Mouse (Mus musculus) lung, embryonic 14.5 days (tissue): ENCODE results near the gene Nfkb1. TPM values are rescaled to one million over a fixed set of nuclear protein-coding genes. Genes with fewer than 3 reads are reported as not detected.

Experiments used
- ATAC-seq: fragments of 200-750 bp; cut with Nextera tagmentation; 2 replicates; pipeline ENCODE4 v1.8.0; 2017; ENCODE audit warnings: mild to moderate bottlenecking, moderate TSS enrichment, moderate library complexity; ENCODE audit not compliant: insufficient read depth
- DNase-seq: peaks from one replicate; pipeline ENCODE4 v3.0.0-alpha.2; 2015
- H3K27ac ChIP-seq: fragments of 300-500 bp; sonication (generic); 2 replicates; pipeline ENCODE4 v1.5.1; 2014; ENCODE audit warnings: low read depth, mild to moderate bottlenecking, moderate library complexity
- H3K27me3 ChIP-seq: fragments of 300-500 bp; sonication (generic); 2 replicates; pipeline ENCODE4 v1.6.1; 2014; ENCODE audit warnings: low read length, control low read depth; ENCODE audit not compliant: insufficient read depth
- H3K36me3 ChIP-seq: fragments of 300-500 bp; sonication (generic); 2 replicates; pipeline ENCODE4 v1.6.1; 2014; ENCODE audit warnings: control low read depth; ENCODE audit not compliant: insufficient read depth
- H3K4me1 ChIP-seq: fragments of 300-500 bp; sonication (generic); 2 replicates; pipeline ENCODE4 v1.6.1; 2014; ENCODE audit warnings: antibody characterized with exemption, control low read depth; ENCODE audit not compliant: insufficient read depth
- H3K4me2 ChIP-seq: fragments of 300-500 bp; sonication (generic); 2 replicates; pipeline ENCODE4 v1.6.1; 2014; ENCODE audit warnings: mild to moderate bottlenecking
- H3K4me3 ChIP-seq: fragments of 300-500 bp; sonication (generic); 2 replicates; pipeline ENCODE4 v1.5.1; 2014; ENCODE audit warnings: low read depth, low read length
- H3K9ac ChIP-seq: fragments of 300-500 bp; sonication (generic); 2 replicates; pipeline ENCODE4 v1.6.1; 2014
- H3K9me3 ChIP-seq: fragments of 300-500 bp; sonication (generic); 2 replicates; pipeline ENCODE4 v1.6.1; 2016; ENCODE audit warnings: low read depth, low read length, control low read depth
- CTCF ChIP-seq: IDR thresholded peaks from 2 replicates; pipeline ENCODE4 v1.5.1; 2016; ENCODE audit warnings: antibody characterized with exemption, low read depth
- WGBS: fragments of 180-500 bp; shearing (Covaris S2); extraction: QIAGEN DNeasy Blood & Tissue Kit; methylation state at CpG from one replicate; pipeline ENCODE4 v1.1.7; 2014; 5-methylcytosine and 5-hydroxymethylcytosine counted together
- polyA plus RNA-seq: library from polyadenylated mRNA; unstranded; fragments of >200 nt; fragmentation: Nextera tagmentation; extraction: Ambion mirVana; gene quantifications from 2 replicates; pipeline ENCODE4 v1.2.1, GENCODE M21; 2014

The Nfkb1 gene
- polyA plus RNA-seq, 1 experiment from 2014 or later = 34.8 TPM

- Histone ChIP-seq H3K4me2 (no peak overlapping the region), H3K27me3 (no peaks in the 10 kb centered on the region), H3K36me3 (0 out of 2 replicates have a peak, but pooled peaks cover 9% of the 10 kb centered on the region), H3K4me1 (peaks cover 15% of the 10 kb centered on the region), H3K27ac (no peak overlapping the region), H3K9me3 (peaks cover 3% of the 10 kb centered on the region; the same call in 1 of the 2 replicates), H3K4me3 (no peak overlapping the region), H3K9ac (no peak overlapping the region)
- 57% methylated on average over 5 of the region's 5 CpGs for WGBS
- DNase-seq (no peak), ATAC-seq (no peak)
- no peak for TF ChIP-seq CTCF
Observed at GRCm38 (mm10) chr3:135672135-135672534, 19.2 kb downstream of the Nfkb1 start.

- H3K4me1 ChIP-seq = peaks cover 15% of the 10 kb centered on the region
- no peak overlapping the region for H3K27ac ChIP-seq
- 72% methylated on average over 4 of the region's 4 CpGs for WGBS
- DNase-seq (no peak), ATAC-seq (no peak)
- H3K9ac ChIP-seq = no peak overlapping the region
- H3K9me3 ChIP-seq = peaks cover 3% of the 10 kb centered on the region; the same call in 1 of the 2 replicates
- no peaks in the 10 kb centered on the region for H3K27me3 ChIP-seq
- no peak overlapping the region for H3K4me3 ChIP-seq
- no peak overlapping the region for H3K4me2 ChIP-seq
- TF ChIP-seq CTCF = no peak
- H3K36me3 ChIP-seq = peaks cover 20% of the 10 kb centered on the region; the same call in 1 of the 2 replicates
Observed at GRCm38 (mm10) chr3:135670869-135671268, 20.5 kb downstream of the Nfkb1 start.

- H3K9me3 ChIP-seq = peaks cover 3% of the 10 kb centered on the region; the same call in 1 of the 2 replicates
- no peaks in the 10 kb centered on the region for H3K27me3 ChIP-seq
- peaks cover 8% of the 10 kb centered on the region; the same call in 1 of the 2 replicates for H3K4me1 ChIP-seq
- no peak overlapping the region for H3K9ac ChIP-seq
- 68% methylated on average over 3 of the region's 3 CpGs for WGBS
- TF ChIP-seq CTCF = no peak
- no peak overlapping the region for H3K27ac ChIP-seq
- no peak overlapping the region for H3K4me2 ChIP-seq
- DNase-seq (no peak), ATAC-seq (no peak)
- H3K4me3 ChIP-seq = no peak overlapping the region
- H3K36me3 ChIP-seq = peaks cover 49% of the 10 kb centered on the region
Observed at GRCm38 (mm10) chr3:135667084-135667483, 24.3 kb downstream of the Nfkb1 start.

GRCm38 (mm10) chr3:135665777-135666259 lies 25.5 kb downstream of the Nfkb1 start:
- Histone ChIP-seq H3K9me3 (peaks cover 3% of the 10 kb centered on the region; the same call in 1 of the 2 replicates), H3K9ac (no peak overlapping the region), H3K27ac (no peak overlapping the region), H3K4me1 (peaks cover 3% of the 10 kb centered on the region; the same call in 1 of the 2 replicates), H3K4me2 (no peak overlapping the region), H3K36me3 (peaks cover 60% of the 10 kb centered on the region), H3K4me3 (no peak overlapping the region), H3K27me3 (no peaks in the 10 kb centered on the region)
- 77% methylated on average over 6 of the region's 6 CpGs for WGBS
- DNase-seq (no peak), ATAC-seq (no peak)
- no peak for TF ChIP-seq CTCF

- ATAC-seq (no peak), DNase-seq (no peak)
- 91% methylated on average over 15 of the region's 15 CpGs for WGBS
- no peaks in the 10 kb centered on the region for H3K27me3 ChIP-seq
- no peak overlapping the region for H3K27ac ChIP-seq
- H3K9ac ChIP-seq = no peak overlapping the region
- H3K36me3 ChIP-seq = peaks cover 70% of the 10 kb centered on the region
- no peak for TF ChIP-seq CTCF
- H3K9me3 ChIP-seq = no peaks in the 10 kb centered on the region
- no peaks in the 10 kb centered on the region for H3K4me1 ChIP-seq
- no peak overlapping the region for H3K4me2 ChIP-seq
- H3K4me3 ChIP-seq = no peak overlapping the region
Observed at GRCm38 (mm10) chr3:135662139-135662864, 29.0 kb downstream of the Nfkb1 start.

- Histone ChIP-seq H3K27me3 (no peaks in the 10 kb centered on the region), H3K4me1 (no peaks in the 10 kb centered on the region), H3K9ac (no peak overlapping the region), H3K27ac (no peak overlapping the region), H3K4me2 (no peak overlapping the region), H3K36me3 (peaks cover 66% of the 10 kb centered on the region), H3K4me3 (no peak overlapping the region), H3K9me3 (no peaks in the 10 kb centered on the region)
- no peak for DNase-seq
- ATAC-seq = no peak
- no peak for TF ChIP-seq CTCF
- 88% methylated on average over 9 of the region's 9 CpGs for WGBS
Observed at GRCm38 (mm10) chr3:135661707-135662106, 29.6 kb downstream of the Nfkb1 start.

GRCm38 (mm10) chr3:135658540-135659097 lies 32.7 kb downstream of the Nfkb1 start:
- no peak for TF ChIP-seq CTCF
- H3K4me3 ChIP-seq = no peak overlapping the region
- WGBS = 71% methylated on average over 7 of the region's 7 CpGs
- H3K4me2 ChIP-seq = no peak overlapping the region
- H3K9me3 ChIP-seq = no peaks in the 10 kb centered on the region
- H3K9ac ChIP-seq = no peak overlapping the region
- H3K36me3 ChIP-seq = peaks cover 55% of the 10 kb centered on the region
- H3K4me1 ChIP-seq = no peaks in the 10 kb centered on the region
- no peak overlapping the region for H3K27ac ChIP-seq
- DNase-seq = no peak
- ATAC-seq = no peak
- H3K27me3 ChIP-seq = no peaks in the 10 kb centered on the region
